Mouse (Mus musculus) neural tube, embryonic 13.5 days (tissue): ENCODE measurements at regions not wholly inside any gene's neighbourhood (a gene's known extent, or its start where the extent isn't known, plus 50 kb on each side); places are given as distances from the start of the nearest gene placed in this dataset.

Source experiments
- ATAC-seq: fragments of 200-750 bp; cut with Nextera tagmentation; 2 replicates; pipeline ENCODE4 v1.8.0; 2017; ENCODE audit warnings: low read depth, mild to moderate bottlenecking, moderate TSS enrichment, moderate library complexity
- H3K27ac ChIP-seq: fragments of 300-500 bp; sonication (generic); replicated peaks from 2 replicates; pipeline ENCODE4 v1.5.1; 2015; ENCODE audit warnings: moderate library complexity, mild to moderate bottlenecking, inconsistent platforms
- H3K27me3 ChIP-seq: fragments of 300-500 bp; sonication (generic); 2 replicates; pipeline ENCODE4 v1.6.1; 2015; ENCODE audit warnings: mild to moderate bottlenecking, inconsistent platforms
- H3K36me3 ChIP-seq: fragments of 300-500 bp; sonication (generic); 2 replicates; pipeline ENCODE4 v1.6.1; 2015; ENCODE audit warnings: mild to moderate bottlenecking, inconsistent platforms
- H3K4me1 ChIP-seq: fragments of 300-500 bp; sonication (generic); replicated peaks from 2 replicates; pipeline ENCODE4 v1.6.1; 2015; ENCODE audit warnings: inconsistent platforms
- H3K4me2 ChIP-seq: fragments of 300-500 bp; sonication (generic); 2 replicates; pipeline ENCODE4 v1.6.1; 2015; ENCODE audit warnings: inconsistent platforms, mild to moderate bottlenecking, moderate library complexity
- H3K4me3 ChIP-seq: fragments of 300-500 bp; sonication (generic); 2 replicates; pipeline ENCODE4 v1.5.1; 2015; ENCODE audit warnings: mild to moderate bottlenecking, inconsistent platforms
- H3K9ac ChIP-seq: fragments of 300-500 bp; sonication (generic); 2 replicates; pipeline ENCODE4 v1.6.1; 2015; ENCODE audit warnings: moderate library complexity, mild to moderate bottlenecking, inconsistent platforms
- H3K9me3 ChIP-seq: fragments of 300-500 bp; sonication (generic); 2 replicates; pipeline ENCODE4 v1.6.1; 2016; ENCODE audit warnings: inconsistent platforms
- WGBS: fragments of 180-500 bp; shearing (Covaris S2); methylation state at CpG from one replicate; pipeline ENCODE4 v1.1.7; 2015; 5-methylcytosine and 5-hydroxymethylcytosine counted together

DNA sequence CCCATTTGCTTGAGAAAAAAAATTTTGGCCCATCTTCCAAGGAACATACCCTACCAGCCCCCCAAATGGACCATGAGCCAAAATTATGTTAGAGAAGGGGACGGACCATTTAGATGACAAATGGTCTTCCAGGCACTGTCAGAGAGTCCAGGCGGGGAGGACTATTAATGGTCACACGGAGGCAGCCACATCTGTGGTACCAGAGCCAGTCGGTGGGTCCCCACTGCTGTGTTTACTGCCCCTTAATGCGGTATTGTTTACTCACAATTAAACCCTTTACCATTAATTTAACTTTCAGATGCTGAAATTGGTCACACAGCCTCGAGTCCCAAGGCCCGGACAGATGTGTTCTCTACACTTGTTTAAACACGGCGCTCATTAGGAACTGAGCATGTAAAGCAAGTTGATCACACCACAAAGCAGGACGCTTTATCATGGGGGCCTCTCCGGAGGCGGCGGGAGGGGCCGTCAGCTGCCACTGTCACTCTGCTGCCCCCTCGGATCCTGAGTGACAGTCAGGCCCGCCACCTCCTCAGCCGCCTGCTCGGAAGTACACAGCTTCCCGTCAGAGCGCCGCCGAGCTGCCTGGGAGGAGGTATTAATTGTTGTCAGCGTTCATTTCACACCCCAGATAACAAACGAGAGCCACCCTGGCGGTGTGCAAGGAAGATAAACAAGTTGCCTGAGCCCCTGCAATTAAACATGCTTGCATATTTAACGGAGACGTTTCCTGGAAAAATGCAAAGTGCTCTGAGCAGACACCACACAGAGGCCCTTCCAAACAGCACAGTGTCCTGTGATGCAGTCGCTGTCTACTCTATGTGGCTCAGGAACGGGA, 70.6 kb upstream of the Irx3 start:
- Histone ChIP-seq H3K4me3 (peak overlapping the region; percentile 11), H3K27ac (no peak overlapping the region), H3K27me3 (peaks cover 82% of the 10 kb centered on the region), H3K4me2 (peak overlapping the region; percentile 46), H3K9ac (peak overlapping the region; percentile 52; the same call in 1 of the 2 replicates), H3K4me1 (peaks cover 36% of the 10 kb centered on the region), H3K36me3 (no peaks in the 10 kb centered on the region), H3K9me3 (no peaks in the 10 kb centered on the region)
- peak; percentile 78 for ATAC-seq
- 3% methylated on average over 29 of the region's 29 CpGs for WGBS

GRCm38 (mm10) chr8:91867069-91867468, 65.2 kb upstream of the Irx3 start:
- H3K27ac ChIP-seq: no peak overlapping the region
- H3K9me3 ChIP-seq: no peaks in the 10 kb centered on the region
- 6% methylated on average over 7 of the region's 7 CpGs for WGBS
- peak; percentile 42; the same call in 1 of the 2 replicates for ATAC-seq
- H3K4me3 ChIP-seq: no peak overlapping the region
- H3K36me3 ChIP-seq: no peaks in the 10 kb centered on the region
- peaks cover 38% of the 10 kb centered on the region for H3K4me1 ChIP-seq
- H3K27me3 ChIP-seq: peaks cover 85% of the 10 kb centered on the region
- no peak overlapping the region for H3K9ac ChIP-seq
- 0 out of 2 replicates have a peak overlapping the region, but pooled peaks have one; percentile 4 for H3K4me2 ChIP-seq

DNA sequence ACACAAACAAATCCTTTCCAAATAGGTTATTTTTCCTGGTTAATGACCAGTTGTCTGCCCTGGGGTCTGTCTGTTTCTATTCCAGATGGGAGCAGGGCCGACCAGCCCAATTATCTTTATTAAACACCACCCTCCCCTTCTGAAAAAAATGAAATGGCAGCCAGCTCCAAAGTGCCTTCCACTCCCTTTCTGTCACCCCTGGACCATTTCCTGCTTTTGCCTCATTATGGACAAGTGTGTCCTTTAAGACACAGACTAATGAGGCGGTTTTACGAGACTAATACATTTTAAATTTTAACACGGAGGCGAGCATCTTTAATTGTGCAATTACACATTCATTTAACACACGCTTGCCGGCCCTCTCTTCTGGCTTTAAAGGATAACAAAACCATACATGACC, 64.2 kb upstream of the Irx3 start:
- no peak for ATAC-seq
- H3K9me3 ChIP-seq: no peaks in the 10 kb centered on the region
- no peak overlapping the region for H3K9ac ChIP-seq
- H3K4me3 ChIP-seq: no peak overlapping the region
- peaks cover 89% of the 10 kb centered on the region for H3K27me3 ChIP-seq
- H3K27ac ChIP-seq: no peak overlapping the region
- 23% methylated on average over 7 of the region's 7 CpGs for WGBS
- H3K4me2 ChIP-seq: no peak overlapping the region
- no peaks in the 10 kb centered on the region for H3K36me3 ChIP-seq
- H3K4me1 ChIP-seq: peaks cover 30% of the 10 kb centered on the region

- Histone ChIP-seq H3K27ac (no peak overlapping the region), H3K27me3 (peaks cover 89% of the 10 kb centered on the region), H3K4me1 (peaks cover 30% of the 10 kb centered on the region), H3K4me3 (no peak overlapping the region), H3K9ac (no peak overlapping the region), H3K36me3 (no peaks in the 10 kb centered on the region), H3K9me3 (no peaks in the 10 kb centered on the region), H3K4me2 (no peak overlapping the region)
- ATAC-seq: no peak
- WGBS: 6% methylated on average over 10 of the region's 10 CpGs
Measured at GRCm38 (mm10) chr8:91865361-91865760, 63.5 kb upstream of the Irx3 start.

GRCm38 (mm10) chr8:91863505-91863904, 61.6 kb upstream of the Irx3 start:
- H3K4me1 ChIP-seq: peaks cover 30% of the 10 kb centered on the region
- H3K27me3 ChIP-seq: peaks cover 82% of the 10 kb centered on the region
- no peak for ATAC-seq
- no peak overlapping the region for H3K27ac ChIP-seq
- no peak overlapping the region for H3K4me2 ChIP-seq
- no peak overlapping the region for H3K9ac ChIP-seq
- no peaks in the 10 kb centered on the region for H3K9me3 ChIP-seq
- H3K4me3 ChIP-seq: no peak overlapping the region
- H3K36me3 ChIP-seq: no peaks in the 10 kb centered on the region
- 19% methylated on average over 4 of the region's 4 CpGs for WGBS

- Histone ChIP-seq H3K4me2 (no peak overlapping the region), H3K36me3 (no peaks in the 10 kb centered on the region), H3K9ac (no peak overlapping the region), H3K4me1 (peaks cover 9% of the 10 kb centered on the region; the same call in 1 of the 2 replicates), H3K27ac (no peak overlapping the region), H3K9me3 (no peaks in the 10 kb centered on the region), H3K27me3 (peaks cover 51% of the 10 kb centered on the region), H3K4me3 (no peak overlapping the region)
- ATAC-seq: no peak
- 36% methylated on average over 14 of the region's 14 CpGs for WGBS
Measured at GRCm38 (mm10) chr8:91855881-91856280, 54.0 kb upstream of the Irx3 start.

GRCm38 (mm10) chr8:91854369-91854768, 52.5 kb upstream of the Irx3 start:
- no peaks in the 10 kb centered on the region for H3K36me3 ChIP-seq
- no peak overlapping the region for H3K4me2 ChIP-seq
- no peak for ATAC-seq
- peaks cover 9% of the 10 kb centered on the region; the same call in 1 of the 2 replicates for H3K4me1 ChIP-seq
- H3K27ac ChIP-seq: no peak overlapping the region
- 75% methylated on average over 4 of the region's 4 CpGs for WGBS
- H3K27me3 ChIP-seq: peaks cover 38% of the 10 kb centered on the region
- no peaks in the 10 kb centered on the region for H3K9me3 ChIP-seq
- no peak overlapping the region for H3K4me3 ChIP-seq
- no peak overlapping the region for H3K9ac ChIP-seq

- Histone ChIP-seq H3K27me3 (peaks cover 35% of the 10 kb centered on the region), H3K36me3 (no peaks in the 10 kb centered on the region), H3K4me3 (no peak overlapping the region), H3K9me3 (no peaks in the 10 kb centered on the region), H3K4me1 (peaks cover 9% of the 10 kb centered on the region; the same call in 1 of the 2 replicates), H3K9ac (no peak overlapping the region), H3K27ac (no peak overlapping the region), H3K4me2 (no peak overlapping the region)
- no peak for ATAC-seq
- WGBS: 15% methylated on average over 2 of the region's 2 CpGs
Measured at GRCm38 (mm10) chr8:91853803-91854202, 51.9 kb upstream of the Irx3 start.

- Histone ChIP-seq H3K9ac (no peak overlapping the region), H3K27me3 (peaks cover 39% of the 10 kb centered on the region), H3K9me3 (no peaks in the 10 kb centered on the region), H3K4me1 (peaks cover 9% of the 10 kb centered on the region; the same call in 1 of the 2 replicates), H3K4me2 (no peak overlapping the region), H3K4me3 (no peak overlapping the region), H3K36me3 (no peaks in the 10 kb centered on the region), H3K27ac (no peak overlapping the region)
- no peak for ATAC-seq
- 50% methylated on average over 4 of the region's 4 CpGs for WGBS
Measured at GRCm38 (mm10) chr8:91853336-91853735, 51.5 kb upstream of the Irx3 start.
